ENCODE assay signal across 11 mouse cellular contexts in the genomic region with DNA sequence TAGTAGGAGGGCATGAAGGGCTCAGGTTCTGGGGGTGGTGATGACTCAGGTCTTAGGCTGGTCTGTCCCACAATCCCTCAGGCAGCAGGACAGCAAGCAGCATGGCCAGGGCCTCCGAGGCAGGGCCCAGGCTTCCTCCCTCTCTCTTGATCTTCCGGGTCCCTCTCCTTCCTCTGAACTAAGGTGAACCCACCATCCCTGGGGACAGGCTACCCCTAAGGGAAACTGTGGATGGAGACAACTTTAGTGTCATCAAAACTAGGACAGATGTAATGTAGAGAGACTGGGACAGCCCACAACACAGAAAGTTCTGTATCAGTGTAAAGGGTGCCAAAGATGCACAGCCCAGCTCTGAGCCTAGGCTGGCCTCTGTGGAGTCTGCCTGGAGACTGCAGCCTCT. TPM values are rescaled to one million over a fixed set of nuclear protein-coding genes. Genes with fewer than 3 reads are reported as not detected.
"Had no signal": no experiment of that assay in that cellular context is flagged by ENCODE, and none has a peak within 500 bp of the region (broad histone marks: within the 10 kb centered on the region; RNA-seq: fewer than 3 reads in every experiment).

No protein-coding gene starts in this region.

- H3K9me3 ChIP-seq: limb, embryonic 15.5 days; liver, embryonic 12.5 days; neural tube, embryonic 13.5 days; stomach, embryonic 15.5 days had no signal

- H3K27me3 ChIP-seq: limb, embryonic 15.5 days; neural tube, embryonic 13.5 days; stomach, embryonic 15.5 days had no signal

- H3K27ac ChIP-seq: left cerebral cortex, adult 2 months; limb, embryonic 15.5 days; liver, embryonic 12.5 days; neural tube, embryonic 13.5 days; stomach, embryonic 15.5 days had no signal

- ATAC-seq: liver, embryonic 12.5 days; midbrain, embryonic 16.5 days had no signal

- H3K4me1 ChIP-seq: liver, embryonic 12.5 days had no signal

- H3K36me3 ChIP-seq: limb, embryonic 15.5 days; liver, embryonic 12.5 days; neural tube, embryonic 13.5 days; stomach, embryonic 15.5 days had no signal

- H3K4me2 ChIP-seq: limb, embryonic 15.5 days; liver, embryonic 12.5 days; lung, embryonic 14.5 days; midbrain, embryonic 11.5 days; neural tube, embryonic 13.5 days; stomach, embryonic 15.5 days had no signal

- H3K9ac ChIP-seq: limb, embryonic 15.5 days; liver, embryonic 12.5 days; lung, embryonic 14.5 days; neural tube, embryonic 13.5 days; stomach, embryonic 15.5 days had no signal

- DNase-seq: right cerebral cortex, postnatal 4 days; thymus, postnatal 4 days had no signal

- H3K4me3 ChIP-seq: left cerebral cortex, adult 2 months; limb, embryonic 15.5 days; liver, embryonic 12.5 days; neural tube, embryonic 13.5 days; stomach, embryonic 15.5 days had no signal

RNA-seq across cellular contexts. Expression of a gene that starts 12.2 kb away (rescaled TPM):
- total RNA-seq: megakaryocyte, adult 5-6 weeks had no signal
